Mouse (Mus musculus): ENCODE data around the gene Rims1.

DNA sequence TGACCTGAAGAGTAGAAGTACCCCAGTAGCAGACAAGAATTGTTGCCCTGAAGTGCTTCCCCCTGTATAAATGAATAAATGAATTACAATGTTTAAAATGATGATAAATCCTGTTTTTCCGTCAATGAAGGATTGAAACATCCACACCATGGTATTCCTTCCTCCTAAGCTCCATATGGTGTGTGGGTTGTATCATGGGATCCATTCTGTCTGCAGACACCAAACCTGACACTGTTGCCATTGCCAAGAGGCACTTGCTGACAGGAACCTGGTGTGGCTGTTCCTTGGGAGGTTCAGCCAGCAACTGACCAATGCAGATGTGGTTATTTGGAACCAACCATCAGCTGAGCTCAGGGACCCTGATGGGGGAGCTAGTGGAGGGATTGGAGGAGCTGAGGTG, 72.5 kb downstream of the Rims1 start:
- TF ChIP-seq CTCF (IDR thresholded peaks at IDR 0.05; ENCODE audit: insufficient read depth, low read depth, low read length): no peak
- TF ChIP-seq POLR2A (IDR thresholded peaks at IDR 0.05; ENCODE audit: insufficient read depth, low read depth, low read length): no peak

Data from olfactory bulb, adult 2 months (tissue).